Mouse (Mus musculus): Measurements from ENCODE around the gene Fmnl1.

DNA sequence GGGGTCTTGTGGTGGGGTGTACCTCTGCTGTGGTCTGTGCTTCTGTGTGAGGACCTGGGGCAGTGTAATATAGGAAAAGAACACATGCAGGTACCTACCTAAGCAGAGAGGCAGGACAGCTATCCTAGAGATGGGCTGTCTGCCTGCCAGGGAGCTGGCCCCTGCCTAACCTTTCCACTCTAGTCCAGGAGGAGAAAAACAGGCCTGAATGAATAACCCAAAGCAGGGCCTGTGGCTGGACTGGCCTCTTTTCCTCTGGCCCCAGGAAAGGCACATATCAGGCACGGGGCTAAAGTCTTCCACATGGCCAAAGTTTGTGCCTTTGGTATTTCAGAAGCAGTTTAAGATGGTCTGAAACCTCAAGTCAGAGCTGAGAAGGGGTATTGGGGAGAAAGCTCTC, 9.5 kb downstream of the Fmnl1 start:
- no peak for TF ChIP-seq CTCF (IDR thresholded peaks at IDR 0.05; ENCODE audit: borderline replicate concordance, control insufficient read depth, extremely low read depth, insufficient read depth, low read length, poor library complexity)
- no peak for TF ChIP-seq POLR2A (IDR thresholded peaks at IDR 0.05; ENCODE audit: control insufficient read depth, extremely low read depth, insufficient read depth, low read length, poor library complexity)

Data from thymus, adult 2 months (tissue).